ENCODE assay signal across 1 mouse cellular context in the genomic region with DNA sequence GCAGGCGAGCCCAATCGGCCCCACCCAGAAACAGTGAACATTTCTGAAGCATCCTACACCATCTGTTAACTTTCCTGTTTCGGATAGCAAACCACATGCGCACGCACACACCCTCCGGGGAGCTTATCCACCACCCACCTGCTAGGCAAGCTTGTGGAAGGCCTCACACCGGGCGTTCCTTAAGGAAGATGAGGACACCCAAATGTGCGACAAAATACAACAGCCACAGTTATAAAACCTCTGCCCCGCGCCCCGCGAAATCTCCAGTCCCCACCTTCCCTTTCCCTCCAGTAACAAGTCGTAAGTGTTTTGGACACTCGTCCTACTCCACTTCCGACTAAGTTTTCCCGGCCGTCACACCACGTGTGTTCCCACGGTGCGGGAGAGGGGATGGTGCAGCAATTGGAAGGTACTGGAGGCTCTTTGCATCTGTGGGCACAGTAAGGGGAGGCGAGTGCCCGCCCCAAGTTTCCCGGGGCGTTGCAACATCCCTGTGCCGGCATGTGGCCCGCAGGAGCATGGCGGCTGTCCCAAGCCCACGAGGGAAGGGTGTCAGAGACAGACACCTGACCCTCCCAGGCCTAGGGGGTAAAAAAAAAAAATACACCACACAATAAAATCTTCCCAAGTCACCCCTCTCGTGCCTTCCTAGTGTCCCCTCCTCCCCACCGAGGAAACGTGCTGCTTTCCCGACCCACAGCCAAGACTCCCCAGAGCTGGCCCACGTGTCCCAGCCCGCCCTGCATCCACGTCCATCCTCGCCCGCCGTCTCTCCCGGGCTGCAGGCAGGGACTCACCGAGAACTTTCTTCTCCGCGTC.
TF ChIP-seq lines count a peak whose summit lies in the region.

No protein-coding gene starts in this region.

TF ChIP-seq in CH12.LX, 34 proteins besides CTCF, POLR2A, EP300 and RAD21 (continued from another document):
- TF ChIP-seq JUN (IDR thresholded peaks at IDR 0.05; ENCODE audit: insufficient read depth, low read depth, low read length) (no peak), IRF4 (IDR thresholded peaks at IDR 0.05; ENCODE audit: low read depth, low read length) (no peak), SMC3 (IDR thresholded peaks at IDR 0.05; ENCODE audit: low read depth, low read length) (no peak), PAX5 (IDR thresholded peaks at IDR 0.05; ENCODE audit: low read length) (no peak), MEF2A (IDR thresholded peaks at IDR 0.05; ENCODE audit: borderline replicate concordance, low read depth, low read length) (no peak), ZKSCAN1 (IDR thresholded peaks at IDR 0.05; ENCODE audit: borderline replicate concordance, low read depth, low read length) (no peak), SIN3A (IDR thresholded peaks at IDR 0.05; ENCODE audit: low read length) (peak; percentile 81; the same call in 1 of the 2 replicates), NRF1 (IDR thresholded peaks at IDR 0.05; ENCODE audit: low read depth, low read length) (peak; percentile 77), CHD2 (IDR thresholded peaks at IDR 0.05; ENCODE audit: low read length) (no peak), RCOR1 (conservative IDR thresholded peaks at IDR 0.05; ENCODE audit: low read depth, low read length) (no peak), POLR2AphosphoS2 (IDR thresholded peaks at IDR 0.05; ENCODE audit: low read depth, low read length) (no peak), TCF12 (IDR thresholded peaks at IDR 0.05; ENCODE audit: low read depth, low read length) (0 out of 2 replicates have a peak, but pooled peaks have one; percentile 2), BHLHE40 (IDR thresholded peaks at IDR 0.05; ENCODE audit: low read depth, low read length) (peak; percentile 55), MAX (IDR thresholded peaks at IDR 0.05; ENCODE audit: low read length) (peak; percentile 94), CHD1 (IDR thresholded peaks at IDR 0.05; ENCODE audit: low read depth, low read length) (no peak), ZMIZ1 (IDR thresholded peaks at IDR 0.05; ENCODE audit: low read depth, low read length) (no peak), KAT2A (IDR thresholded peaks at IDR 0.05; ENCODE audit: insufficient replicate concordance, low read length) (no peak), MXI1 (IDR thresholded peaks at IDR 0.05; ENCODE audit: low read depth, low read length) (peak; percentile 84), USF2 (conservative IDR thresholded peaks at IDR 0.05; ENCODE audit: low read depth, low read length) (no peak), ELF1 (IDR thresholded peaks at IDR 0.05; ENCODE audit: low read depth, low read length) (no peak), MAZ (IDR thresholded peaks at IDR 0.05; ENCODE audit: low read depth, low read length) (no peak), MAFK (IDR thresholded peaks at IDR 0.05; ENCODE audit: insufficient replicate concordance, low read length) (no peak), USF1 (IDR thresholded peaks at IDR 0.05; ENCODE audit: low read depth, low read length) (no peak), HCFC1 (IDR thresholded peaks at IDR 0.05; ENCODE audit: low read depth, low read length) (no peak; the same call in 1 of the 2 replicates), ETS1 (conservative IDR thresholded peaks at IDR 0.05; ENCODE audit: low read depth, low read length) (no peak), GABPA (IDR thresholded peaks at IDR 0.05; ENCODE audit: insufficient replicate concordance, low read depth, low read length) (no peak), E2F4 (IDR thresholded peaks at IDR 0.05; ENCODE audit: insufficient replicate concordance, low read depth, low read length) (no peak), NELFE (IDR thresholded peaks at IDR 0.05; ENCODE audit: low read depth, low read length) (0 out of 2 replicates have a peak, but pooled peaks have one; percentile 28), JUND (conservative IDR thresholded peaks at IDR 0.05; ENCODE audit: low read depth, low read length) (no peak), UBTF (IDR thresholded peaks at IDR 0.05; ENCODE audit: low read depth, low read length) (0 out of 2 replicates have a peak, but pooled peaks have one; percentile 46)
TF ChIP-seq in CH12.LX: peak in this region for 10.
